Mouse (Mus musculus) stomach, embryonic 14.5 days (tissue): ENCODE results near the gene Paqr4. TPM values are rescaled to one million over a fixed set of nuclear protein-coding genes. Genes with fewer than 3 reads are reported as not detected.

ENCODE experiments used
- ATAC-seq: fragments of 200-750 bp; cut with Nextera tagmentation; 2 replicates; pipeline ENCODE4 v1.8.0; 2017; ENCODE audit warnings: low read depth, moderate TSS enrichment; ENCODE audit not compliant: insufficient number of reproducible peaks, insufficient read depth, low FRiP score
- H3K27ac ChIP-seq: fragments of 300-500 bp; sonication (generic); 2 replicates; pipeline ENCODE4 v1.5.1; 2014; ENCODE audit warnings: mild to moderate bottlenecking, low read length, moderate library complexity, mixed read lengths
- H3K27me3 ChIP-seq: fragments of 300-500 bp; sonication (generic); 2 replicates; pipeline ENCODE4 v1.6.1; 2014; ENCODE audit warnings: low read length, control low read depth, mixed read lengths; ENCODE audit not compliant: control insufficient read depth, insufficient read depth
- H3K36me3 ChIP-seq: fragments of 300-500 bp; sonication (generic); 2 replicates; pipeline ENCODE4 v1.6.1; 2014; ENCODE audit warnings: mild to moderate bottlenecking, control low read depth, low read length, moderate library complexity, mixed read lengths; ENCODE audit not compliant: control insufficient read depth, insufficient read depth
- H3K4me1 ChIP-seq: fragments of 300-500 bp; sonication (generic); 2 replicates; pipeline ENCODE4 v1.6.1; 2014; ENCODE audit warnings: low read length, control low read depth, mixed read lengths; ENCODE audit not compliant: control insufficient read depth, insufficient read depth
- H3K4me2 ChIP-seq: fragments of 300-500 bp; sonication (generic); replicated peaks from 2 replicates; pipeline ENCODE4 v1.6.1; 2014; ENCODE audit warnings: low read depth, low read length, control low read depth
- H3K4me3 ChIP-seq: fragments of 300-500 bp; sonication (generic); 2 replicates; pipeline ENCODE4 v1.5.1; 2014; ENCODE audit warnings: low read depth, low read length, control low read depth
- H3K9ac ChIP-seq: fragments of 300-500 bp; sonication (generic); replicated peaks from 2 replicates; pipeline ENCODE4 v1.6.1; 2014; ENCODE audit warnings: low read depth, mild to moderate bottlenecking, control low read depth, low read length, moderate library complexity, mixed read lengths
- H3K9me3 ChIP-seq: fragments of 300-500 bp; sonication (generic); 2 replicates; pipeline ENCODE4 v1.6.1; 2016; ENCODE audit warnings: low read depth, low read length, control low read depth; ENCODE audit not compliant: control insufficient read depth
- WGBS: fragments of 180-500 bp; shearing (Covaris S2); extraction: QIAGEN DNeasy Blood & Tissue Kit; methylation state at CpG from one replicate; pipeline ENCODE4 v1.1.7; 2014; 5-methylcytosine and 5-hydroxymethylcytosine counted together
- polyA plus RNA-seq: library from polyadenylated mRNA; unstranded; fragments of >200 nt; fragmentation: Nextera tagmentation; extraction: Ambion mirVana; gene quantifications from 2 replicates; pipeline ENCODE4 v1.2.1, GENCODE M21; 2014

The Paqr4 gene
- polyA plus RNA-seq, 1 experiment from 2014 or later, result 24.7 TPM

GRCm38 (mm10) chr17:23705525-23706104 is 35.1 kb downstream of the Paqr4 start:
- WGBS, result 81% methylated on average over 7 of the region's 7 CpGs
- no peak overlapping the region for H3K4me3 ChIP-seq
- H3K27ac ChIP-seq, result no peak overlapping the region
- no peak overlapping the region for H3K4me2 ChIP-seq
- H3K36me3 ChIP-seq, result no peaks in the 10 kb centered on the region
- H3K4me1 ChIP-seq, result peaks cover 6% of the 10 kb centered on the region; the same call in 1 of the 2 replicates
- no peaks in the 10 kb centered on the region for H3K9me3 ChIP-seq
- no peaks in the 10 kb centered on the region for H3K27me3 ChIP-seq
- ATAC-seq, result no peak; the same call in 1 of the 2 replicates
- H3K9ac ChIP-seq, result no peak overlapping the region

- no peaks in the 10 kb centered on the region for H3K27me3 ChIP-seq
- peaks cover 6% of the 10 kb centered on the region; the same call in 1 of the 2 replicates for H3K4me1 ChIP-seq
- no peak for ATAC-seq
- 53% methylated on average over 7 of the region's 7 CpGs for WGBS
- no peak overlapping the region for H3K4me3 ChIP-seq
- no peak overlapping the region for H3K9ac ChIP-seq
- H3K4me2 ChIP-seq, result no peak overlapping the region
- no peaks in the 10 kb centered on the region for H3K36me3 ChIP-seq
- no peak overlapping the region for H3K27ac ChIP-seq
- no peaks in the 10 kb centered on the region for H3K9me3 ChIP-seq
These were observed 35.9 kb downstream of the Paqr4 start for GRCm38 (mm10) chr17:23704741-23705140.

GRCm38 (mm10) chr17:23703301-23703700 is 37.4 kb downstream of the Paqr4 start:
- Histone ChIP-seq H3K9ac (no peak overlapping the region), H3K9me3 (no peaks in the 10 kb centered on the region), H3K36me3 (no peaks in the 10 kb centered on the region), H3K4me2 (no peak overlapping the region), H3K27me3 (0 out of 2 replicates have a peak, but pooled peaks cover 4% of the 10 kb centered on the region), H3K4me1 (peaks cover 6% of the 10 kb centered on the region; the same call in 1 of the 2 replicates), H3K4me3 (no peak overlapping the region), H3K27ac (no peak overlapping the region)
- WGBS, result 83% methylated on average over 9 of the region's 9 CpGs
- ATAC-seq, result no peak

- ATAC-seq, result peak; percentile 92
- Histone ChIP-seq H3K36me3 (no peaks in the 10 kb centered on the region), H3K27me3 (0 out of 2 replicates have a peak, but pooled peaks cover 4% of the 10 kb centered on the region), H3K4me2 (peak overlapping the region; percentile 100), H3K9ac (no peak overlapping the region; the same call in 1 of the 2 replicates), H3K4me1 (peaks cover 6% of the 10 kb centered on the region; the same call in 1 of the 2 replicates), H3K27ac (no peak overlapping the region), H3K9me3 (no peaks in the 10 kb centered on the region), H3K4me3 (peak overlapping the region; percentile 56)
- under 1% methylated on average over 26 of the region's 28 CpGs for WGBS
These were observed 40.6 kb downstream of the Paqr4 start for GRCm38 (mm10) chr17:23700079-23700478.

- H3K4me2 ChIP-seq, result peak overlapping the region; percentile 100
- H3K9me3 ChIP-seq, result no peaks in the 10 kb centered on the region
- H3K4me1 ChIP-seq, result no peaks in the 10 kb centered on the region
- H3K27ac ChIP-seq, result no peak overlapping the region
- H3K9ac ChIP-seq, result peak overlapping the region; percentile 36; the same call in 1 of the 2 replicates
- peak overlapping the region; percentile 56 for H3K4me3 ChIP-seq
- WGBS, result under 1% methylated on average over 69 of the region's 101 CpGs
- 0 out of 2 replicates have a peak, but pooled peaks cover 4% of the 10 kb centered on the region for H3K27me3 ChIP-seq
- H3K36me3 ChIP-seq, result no peaks in the 10 kb centered on the region
- no peak for ATAC-seq
These were observed 41.3 kb downstream of the Paqr4 start for GRCm38 (mm10) chr17:23699131-23700077.

- 11% methylated on average over 3 of the region's 3 CpGs for WGBS
- Histone ChIP-seq H3K4me1 (no peaks in the 10 kb centered on the region), H3K27ac (no peak overlapping the region), H3K9ac (no peak overlapping the region), H3K4me3 (no peak overlapping the region), H3K4me2 (no peak overlapping the region), H3K9me3 (no peaks in the 10 kb centered on the region), H3K36me3 (no peaks in the 10 kb centered on the region), H3K27me3 (0 out of 2 replicates have a peak, but pooled peaks cover 4% of the 10 kb centered on the region)
- ATAC-seq, result peak; percentile 39; the same call in 1 of the 2 replicates
These were observed 44.9 kb downstream of the Paqr4 start for GRCm38 (mm10) chr17:23695801-23696200.

- Histone ChIP-seq H3K9me3 (no peaks in the 10 kb centered on the region), H3K4me1 (no peaks in the 10 kb centered on the region), H3K27ac (no peak overlapping the region), H3K4me2 (no peak overlapping the region), H3K36me3 (no peaks in the 10 kb centered on the region), H3K27me3 (0 out of 2 replicates have a peak, but pooled peaks cover 4% of the 10 kb centered on the region), H3K4me3 (no peak overlapping the region), H3K9ac (no peak overlapping the region)
- 0 out of 2 replicates have a peak, but pooled peaks have one; percentile 43 for ATAC-seq
- 50% methylated on average over 1 of the region's 1 CpGs for WGBS
These were observed 46.2 kb downstream of the Paqr4 start for GRCm38 (mm10) chr17:23694491-23694890.
